Mouse (Mus musculus): ENCODE data around the gene Tesk1. TPM values are rescaled to one million over a fixed set of nuclear protein-coding genes. Genes with fewer than 3 reads are reported as not detected.

Gene Tesk1
- polyA plus RNA-seq, 1 experiment = 1.6 TPM

GRCm38 (mm10) chr4:43425197-43425596 is 16.5 kb upstream of the Tesk1 start:
- no peaks in the 10 kb centered on the region for H3K36me3 ChIP-seq (ENCODE audit: control insufficient read depth)
- peak overlapping the region; percentile 40 for H3K4me3 ChIP-seq (replicated peaks)
- TF ChIP-seq TAL1 (IDR thresholded peaks at IDR 0.05; ENCODE audit: low read length) = no peak
- TF ChIP-seq GATA1 (IDR thresholded peaks at IDR 0.05; ENCODE audit: low read length) = no peak
- H3K4me1 ChIP-seq (ENCODE audit: control insufficient read depth) = peaks cover 23% of the 10 kb centered on the region
- no peaks in the 10 kb centered on the region for H3K9me3 ChIP-seq (ENCODE audit: control insufficient read depth, low read length)
- peaks cover 37% of the 10 kb centered on the region for H3K27me3 ChIP-seq (ENCODE audit: control insufficient read depth)

DNA sequence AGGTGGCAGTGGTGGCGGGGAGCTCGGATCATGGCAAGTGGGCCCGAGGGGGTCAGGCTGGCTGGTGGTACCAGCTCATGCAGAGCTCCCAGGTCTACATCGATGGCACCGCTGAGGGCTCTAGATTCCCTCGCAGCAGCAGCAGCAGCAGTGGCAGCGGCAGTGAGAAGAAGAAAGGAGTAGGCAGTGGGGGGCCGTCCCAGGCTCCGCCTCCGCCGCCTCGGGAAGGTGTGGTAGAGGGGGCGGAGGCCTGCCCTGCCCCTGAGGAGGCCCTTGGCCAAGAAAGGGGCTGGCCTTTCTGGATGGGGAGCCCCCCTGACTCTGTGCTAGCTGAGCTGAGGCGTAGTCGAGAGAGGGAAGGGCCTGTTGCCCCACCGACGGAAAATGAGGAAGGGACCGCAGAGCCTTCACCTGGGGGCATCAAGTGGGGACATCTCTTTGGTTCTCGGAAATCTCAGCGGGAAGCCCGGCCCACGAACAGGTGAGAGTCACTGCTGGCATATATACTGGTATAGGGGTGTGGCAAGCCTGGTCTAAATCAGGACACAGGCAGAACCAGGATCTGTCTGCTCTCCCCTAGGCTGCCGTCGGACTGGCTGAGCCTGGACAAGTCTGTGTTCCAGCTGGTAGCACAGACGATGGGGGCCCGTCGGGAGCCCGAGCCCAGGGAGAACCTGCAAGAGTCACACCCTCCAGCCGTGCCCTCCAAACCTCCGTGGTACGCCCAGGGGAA is 15.9 kb upstream of the Tesk1 start:
- no peak for TF ChIP-seq TAL1 (IDR thresholded peaks at IDR 0.05; ENCODE audit: low read length)
- TF ChIP-seq GATA1 (IDR thresholded peaks at IDR 0.05; ENCODE audit: low read length) = no peak
- Histone ChIP-seq H3K4me3 (replicated peaks) (peak overlapping the region; percentile 40), H3K9me3 (ENCODE audit: control insufficient read depth, low read length) (no peaks in the 10 kb centered on the region), H3K4me1 (ENCODE audit: control insufficient read depth) (peaks cover 21% of the 10 kb centered on the region), H3K27me3 (ENCODE audit: control insufficient read depth) (peaks cover 37% of the 10 kb centered on the region), H3K36me3 (ENCODE audit: control insufficient read depth) (no peaks in the 10 kb centered on the region)

GRCm38 (mm10) chr4:43426487-43426886 is 15.3 kb upstream of the Tesk1 start:
- H3K9me3 ChIP-seq (ENCODE audit: control insufficient read depth, low read length) = no peaks in the 10 kb centered on the region
- TF ChIP-seq GATA1 (IDR thresholded peaks at IDR 0.05; ENCODE audit: low read length) (no peak), TAL1 (IDR thresholded peaks at IDR 0.05; ENCODE audit: low read length) (no peak)
- H3K36me3 ChIP-seq (ENCODE audit: control insufficient read depth) = no peaks in the 10 kb centered on the region
- H3K4me3 ChIP-seq (replicated peaks) = no peak overlapping the region
- peaks cover 18% of the 10 kb centered on the region for H3K4me1 ChIP-seq (ENCODE audit: control insufficient read depth)
- H3K27me3 ChIP-seq (ENCODE audit: control insufficient read depth) = peaks cover 37% of the 10 kb centered on the region

- no peaks in the 10 kb centered on the region for H3K9me3 ChIP-seq (ENCODE audit: control insufficient read depth, low read length)
- H3K4me3 ChIP-seq (replicated peaks) = no peak overlapping the region
- H3K4me1 ChIP-seq (ENCODE audit: control insufficient read depth) = peaks cover 16% of the 10 kb centered on the region
- TF ChIP-seq GATA1 (IDR thresholded peaks at IDR 0.05; ENCODE audit: low read length) (no peak), TAL1 (IDR thresholded peaks at IDR 0.05; ENCODE audit: low read length) (no peak)
- H3K27me3 ChIP-seq (ENCODE audit: control insufficient read depth) = peaks cover 37% of the 10 kb centered on the region
- no peaks in the 10 kb centered on the region for H3K36me3 ChIP-seq (ENCODE audit: control insufficient read depth)
Observed at GRCm38 (mm10) chr4:43427501-43428179, 14.1 kb upstream of the Tesk1 start.

GRCm38 (mm10) chr4:43428180-43428861 is 13.4 kb upstream of the Tesk1 start:
- no peak for TF ChIP-seq TAL1 (IDR thresholded peaks at IDR 0.05; ENCODE audit: low read length)
- TF ChIP-seq GATA1 (IDR thresholded peaks at IDR 0.05; ENCODE audit: low read length) = no peak
- Histone ChIP-seq H3K9me3 (ENCODE audit: control insufficient read depth, low read length) (no peaks in the 10 kb centered on the region), H3K27me3 (ENCODE audit: control insufficient read depth) (peaks cover 37% of the 10 kb centered on the region), H3K36me3 (ENCODE audit: control insufficient read depth) (no peaks in the 10 kb centered on the region), H3K4me3 (replicated peaks) (no peak overlapping the region), H3K4me1 (ENCODE audit: control insufficient read depth) (peaks cover 20% of the 10 kb centered on the region)

GRCm38 (mm10) chr4:43428946-43429345 is 12.8 kb upstream of the Tesk1 start, which contains the start of gene Fam166b:
TSS of gene Fam166b (minus strand) at chr4:43429134.
- Histone ChIP-seq H3K27me3 (ENCODE audit: control insufficient read depth) (peaks cover 37% of the 10 kb centered on the region), H3K4me1 (ENCODE audit: control insufficient read depth) (peaks cover 20% of the 10 kb centered on the region), H3K36me3 (ENCODE audit: control insufficient read depth) (no peaks in the 10 kb centered on the region), H3K4me3 (replicated peaks) (no peak within 1 kb of the TSS), H3K9me3 (ENCODE audit: control insufficient read depth, low read length) (no peaks in the 10 kb centered on the region)
- no peak for TF ChIP-seq TAL1 (IDR thresholded peaks at IDR 0.05; ENCODE audit: low read length)
- TF ChIP-seq GATA1 (IDR thresholded peaks at IDR 0.05; ENCODE audit: low read length) = no peak

DNA sequence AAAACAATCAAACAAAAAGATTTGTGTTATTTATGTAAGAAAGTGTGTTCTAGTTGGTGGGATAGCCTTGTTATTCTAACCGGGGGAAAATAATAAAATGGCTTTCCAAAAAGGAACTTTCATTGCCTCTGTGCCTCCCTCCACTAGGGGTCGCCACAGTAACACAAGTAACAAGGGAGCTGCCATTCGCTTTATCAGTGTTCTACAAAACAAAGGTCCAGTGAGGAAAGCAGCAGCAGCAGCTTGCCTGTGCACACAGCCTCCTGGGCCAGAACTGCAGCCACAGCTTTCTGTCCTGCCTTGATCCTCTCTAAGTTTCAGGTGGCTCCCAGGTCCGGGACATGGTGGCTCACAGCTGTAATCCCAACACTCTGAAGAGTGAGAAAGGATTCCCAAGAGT is 10.0 kb upstream of the Tesk1 start:
- Histone ChIP-seq H3K4me1 (ENCODE audit: control insufficient read depth) (peaks cover 7% of the 10 kb centered on the region), H3K4me3 (replicated peaks) (no peak overlapping the region), H3K27me3 (ENCODE audit: control insufficient read depth) (peaks cover 21% of the 10 kb centered on the region), H3K36me3 (ENCODE audit: control insufficient read depth) (no peaks in the 10 kb centered on the region), H3K9me3 (ENCODE audit: control insufficient read depth, low read length) (no peaks in the 10 kb centered on the region)
- TF ChIP-seq GATA1 (IDR thresholded peaks at IDR 0.05; ENCODE audit: low read length) = no peak
- no peak for TF ChIP-seq TAL1 (IDR thresholded peaks at IDR 0.05; ENCODE audit: low read length)

- H3K36me3 ChIP-seq (ENCODE audit: control insufficient read depth) = no peaks in the 10 kb centered on the region
- peaks cover 12% of the 10 kb centered on the region for H3K27me3 ChIP-seq (ENCODE audit: control insufficient read depth)
- TF ChIP-seq TAL1 (IDR thresholded peaks at IDR 0.05; ENCODE audit: low read length) = no peak
- no peak for TF ChIP-seq GATA1 (IDR thresholded peaks at IDR 0.05; ENCODE audit: low read length)
- H3K4me1 ChIP-seq (ENCODE audit: control insufficient read depth) = peaks cover 7% of the 10 kb centered on the region
- H3K9me3 ChIP-seq (ENCODE audit: control insufficient read depth, low read length) = no peaks in the 10 kb centered on the region
- H3K4me3 ChIP-seq (replicated peaks) = no peak overlapping the region
Observed at GRCm38 (mm10) chr4:43432832-43433231, 8.9 kb upstream of the Tesk1 start.

DNA sequence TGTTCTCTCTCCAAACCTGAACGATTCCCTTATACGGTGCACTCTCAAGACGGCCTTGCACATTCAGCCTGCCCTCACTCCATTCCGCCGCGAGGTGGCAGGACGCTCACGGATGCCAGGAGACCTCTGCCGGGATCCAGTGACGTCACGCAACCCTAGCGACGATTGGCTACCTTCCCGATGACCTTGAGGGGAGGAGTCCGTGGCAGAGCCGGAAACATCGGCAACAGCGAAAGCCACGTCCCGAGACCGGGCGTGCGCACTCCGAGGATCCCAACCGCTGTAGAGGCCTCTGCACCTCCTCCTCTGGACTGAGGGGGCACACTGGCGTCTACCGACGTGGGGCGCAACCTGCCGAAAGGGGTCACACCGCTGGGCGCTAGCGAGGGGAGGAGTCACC is 305 bp downstream of the Tesk1 start:
- TF ChIP-seq TAL1 (IDR thresholded peaks at IDR 0.05; ENCODE audit: low read length) (no peak), GATA1 (IDR thresholded peaks at IDR 0.05; ENCODE audit: low read length) (no peak)

More for the DNA sequence above, 305 bp downstream of the Tesk1 start:
- Histone ChIP-seq H3K27me3 (ENCODE audit: control insufficient read depth) (peaks cover 9% of the 10 kb centered on the region), H3K4me1 (ENCODE audit: control insufficient read depth) (peaks cover 20% of the 10 kb centered on the region), H3K36me3 (ENCODE audit: control insufficient read depth) (peaks cover 14% of the 10 kb centered on the region), H3K4me3 (replicated peaks) (peak overlapping the region; percentile 84), H3K9me3 (ENCODE audit: control insufficient read depth, low read length) (no peaks in the 10 kb centered on the region)

All from erythroblast, embryonic 14.5 days (primary cell).